ENCODE assay signal across 8 mouse cellular contexts in the genomic region with DNA sequence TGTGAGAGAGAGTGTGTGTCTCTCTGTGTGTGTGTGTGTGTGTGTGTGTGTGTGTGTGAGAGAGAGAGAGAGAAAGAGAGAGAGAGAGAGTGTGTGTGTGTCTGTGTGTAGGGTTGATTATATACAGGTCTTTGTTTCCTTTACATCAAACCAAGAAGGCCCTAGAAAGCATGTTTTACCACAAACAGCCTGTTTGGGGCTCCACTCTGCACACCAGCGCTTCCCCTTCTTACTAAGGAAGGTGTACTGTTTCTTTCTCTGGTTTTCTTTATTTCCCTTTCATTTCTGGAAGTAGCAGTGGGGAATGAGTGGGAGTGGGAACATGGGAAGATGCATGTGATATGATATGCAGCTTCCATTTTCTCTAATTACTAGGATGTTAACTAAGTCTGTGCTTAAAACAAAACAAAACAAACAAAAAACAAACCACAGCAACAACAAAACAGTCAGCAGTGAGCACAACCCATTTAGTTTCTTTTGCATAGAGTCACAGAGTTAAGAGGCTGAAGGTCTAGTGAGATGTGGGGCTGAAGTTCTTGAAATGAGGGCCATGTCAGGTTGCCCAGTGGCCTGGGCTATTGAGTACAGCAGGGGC. TPM values are rescaled to one million over a fixed set of nuclear protein-coding genes. Genes with fewer than 3 reads are reported as not detected.
DNase-seq lines count a peak whose midpoint lies in the region; ATAC-seq and TF ChIP-seq lines count a peak whose summit lies in the region.

No protein-coding gene starts in this region.

- TF ChIP-seq CTCF in liver, postnatal 0 days (IDR thresholded peaks at IDR 0.05; ENCODE audit: low read depth): no peak

- intact Hi-C loops in heart, postnatal 14 days (cut with DNase I): no loop called here

- peak overlapping the region; percentile 58 for H3K9ac ChIP-seq in heart, embryonic 13.5 days
- no peak overlapping the region for H3K9ac ChIP-seq in forebrain, embryonic 15.5 days (replicated peaks)
- peak overlapping the region; percentile 23; the same call in 1 of the 2 replicates for H3K9ac ChIP-seq in liver, postnatal 0 days (replicated peaks)

- DNase-seq in heart, postnatal 14 days: no peak
- no peak for DNase-seq in liver, postnatal 0 days
- DNase-seq in adrenal gland, postnatal 25 days: no peak
- no peak for DNase-seq in cerebellum, adult 9-10 months
- DNase-seq in ovary, postnatal 36 days (ENCODE audit: low spot score): no peak

- no peaks in the 10 kb centered on the region for H3K27me3 ChIP-seq in heart, embryonic 13.5 days (replicated peaks)
- no peaks in the 10 kb centered on the region for H3K27me3 ChIP-seq in forebrain, embryonic 15.5 days
- no peaks in the 10 kb centered on the region for H3K27me3 ChIP-seq in liver, postnatal 0 days (ENCODE audit: insufficient read depth, low read length)

- H3K4me1 ChIP-seq in heart, embryonic 13.5 days: peaks cover 88% of the 10 kb centered on the region
- H3K4me1 ChIP-seq in forebrain, embryonic 15.5 days: peaks cover 74% of the 10 kb centered on the region
- H3K4me1 ChIP-seq in liver, postnatal 0 days (ENCODE audit: insufficient read depth): peaks cover 54% of the 10 kb centered on the region

- H3K9me3 ChIP-seq in heart, embryonic 13.5 days: no peaks in the 10 kb centered on the region
- H3K9me3 ChIP-seq in forebrain, embryonic 15.5 days: no peaks in the 10 kb centered on the region
- no peaks in the 10 kb centered on the region for H3K9me3 ChIP-seq in liver, postnatal 0 days (ENCODE audit: low read length)

- H3K4me2 ChIP-seq in heart, embryonic 13.5 days: peak overlapping the region; percentile 54
- H3K4me2 ChIP-seq in forebrain, embryonic 15.5 days (replicated peaks): peak overlapping the region; percentile 24; the same call in 1 of the 2 replicates
- H3K4me2 ChIP-seq in liver, postnatal 0 days (ENCODE audit: low read depth, low read length): peak overlapping the region; percentile 36

- no peak for TF ChIP-seq EP300 in liver, postnatal 0 days (IDR thresholded peaks at IDR 0.05; ENCODE audit: low read depth)

- H3K36me3 ChIP-seq in heart, embryonic 13.5 days: peaks cover 4% of the 10 kb centered on the region; the same call in 1 of the 2 replicates
- H3K36me3 ChIP-seq in forebrain, embryonic 15.5 days: no peaks in the 10 kb centered on the region
- 0 out of 2 replicates have a peak, but pooled peaks cover 2% of the 10 kb centered on the region for H3K36me3 ChIP-seq in liver, postnatal 0 days (replicated peaks; ENCODE audit: insufficient read depth, low read length)

- WGBS in heart, embryonic 13.5 days: 72% methylated on average over 1 of the region's 1 CpGs
- 19% methylated on average over 1 of the region's 1 CpGs for WGBS in forebrain, embryonic 15.5 days
- 14% methylated on average over 1 of the region's 1 CpGs for WGBS in liver, postnatal 0 days (ENCODE audit: insufficient replicate concordance)

- no peak for ATAC-seq in heart, embryonic 13.5 days (ENCODE audit: extremely low read depth, insufficient number of reproducible peaks, low FRiP score, low TSS enrichment)
- peak; percentile 32 for ATAC-seq in CD4-positive, CD25-positive, alpha-beta regulatory T cell, adult 4 months
- peak; percentile 23 for ATAC-seq in forebrain, embryonic 15.5 days (replicated peaks)
- no peak for ATAC-seq in liver, postnatal 0 days

- H3K4me3 ChIP-seq in heart, embryonic 13.5 days: no peak overlapping the region
- H3K4me3 ChIP-seq in forebrain, embryonic 15.5 days: no peak overlapping the region
- no peak overlapping the region for H3K4me3 ChIP-seq in liver, postnatal 0 days (ENCODE audit: low read depth, low read length)

- peak overlapping the region; percentile 93 for H3K27ac ChIP-seq in heart, embryonic 13.5 days (replicated peaks)
- peak overlapping the region; percentile 90 for H3K27ac ChIP-seq in forebrain, embryonic 15.5 days (replicated peaks)
- H3K27ac ChIP-seq in liver, postnatal 0 days (ENCODE audit: low read depth): peak overlapping the region; percentile 74

RNA-seq across cellular contexts. Expression of a gene that starts 49.4 kb away (rescaled TPM):
- 11.9 and 12.1 TPM in 2 replicates for polyA plus RNA-seq in heart, embryonic 13.5 days (2015; fragmentation: Nextera tagmentation; extraction: Ambion mirVana)
- 10 to 100 TPM; 23.4 to 23.6 TPM for total RNA-seq in heart, postnatal 14 days (2021)
- 10 to 100 TPM; 13.9 to 18.8 TPM for polyA plus RNA-seq in CD4-positive, CD25-positive, alpha-beta regulatory T cell, adult 4 months (2017; shearing (Covaris generic))
- polyA plus RNA-seq in forebrain, embryonic 15.5 days (2015; fragmentation: Nextera tagmentation; extraction: Ambion mirVana): 17.8 and 18.9 TPM in 2 replicates
- polyA plus RNA-seq in liver, postnatal 0 days (2015; fragmentation: Nextera tagmentation; extraction: Ambion mirVana): 5.1 and 6.2 TPM in 2 replicates
- total RNA-seq in adrenal gland, postnatal 25 days (2021): 52.3 and 80.9 TPM in 2 replicates

Comparison
In these comparisons a context has a peak if more than half of its experiments do, and no peak if none do; other contexts are left out.
1. ATAC-seq: peak in CD4-positive, CD25-positive, alpha-beta regulatory T cell, adult 4 months (single experiment) and forebrain, embryonic 15.5 days (single experiment); none in heart, embryonic 13.5 days (single experiment) and liver, postnatal 0 days (single experiment).
2. Peak in every context shown above with its lines, with median percentiles within 50 percentile points of each other: H3K27ac ChIP-seq and H3K4me2 ChIP-seq.